Mouse (Mus musculus): ENCODE data around the gene Gm3854. TPM values are rescaled to one million over a fixed set of nuclear protein-coding genes. Genes with fewer than 3 reads are reported as not detected.

Gm3854 gene
- total RNA-seq, 2 experiments from 2014 or later = 1.6 to 1.7 TPM

DNA sequence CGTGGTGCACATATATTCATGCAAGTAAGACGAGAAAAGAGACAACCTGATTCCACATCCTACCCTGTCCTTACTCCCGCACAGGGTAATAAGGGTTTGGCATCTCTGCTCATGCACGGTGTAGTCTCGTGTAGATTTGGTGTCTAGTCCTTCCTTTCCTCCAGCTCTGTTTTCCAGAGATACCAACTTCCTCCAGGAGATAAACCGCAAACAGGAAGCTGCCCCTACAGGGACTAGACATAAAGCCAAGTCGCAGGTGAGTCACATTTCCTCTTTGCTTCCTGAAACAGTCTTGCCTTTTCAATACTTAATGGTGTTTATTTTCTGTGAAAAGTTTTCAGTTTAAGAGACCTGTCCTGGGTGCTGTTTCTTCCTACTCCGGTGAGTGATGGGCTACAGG, 40.5 kb downstream of the Gm3854 start:
- no peak for DNase-seq (ENCODE audit: low spot score in 2 of 2)

DNA sequence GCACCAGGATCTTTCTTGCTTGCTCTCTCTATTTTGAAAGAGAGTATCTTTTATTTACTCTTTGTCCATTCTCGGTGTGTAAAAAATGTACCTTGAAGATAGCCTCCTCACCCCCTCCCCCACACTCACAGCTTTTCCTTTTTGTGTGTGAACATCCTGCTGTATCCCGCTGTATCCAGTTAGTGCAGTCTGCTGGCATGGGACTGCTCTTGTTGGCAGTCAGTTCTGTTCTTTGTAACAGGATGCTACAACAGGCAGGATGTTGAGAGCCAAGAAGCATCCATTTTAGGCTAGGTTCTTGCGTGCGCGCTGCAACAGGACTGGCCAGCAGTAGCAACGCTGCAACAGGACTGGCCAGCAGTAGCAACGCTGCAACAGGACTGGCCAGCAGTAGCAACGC, 43.4 kb downstream of the Gm3854 start:
- DNase-seq (ENCODE audit: low spot score in 2 of 2) = no peak

DNA sequence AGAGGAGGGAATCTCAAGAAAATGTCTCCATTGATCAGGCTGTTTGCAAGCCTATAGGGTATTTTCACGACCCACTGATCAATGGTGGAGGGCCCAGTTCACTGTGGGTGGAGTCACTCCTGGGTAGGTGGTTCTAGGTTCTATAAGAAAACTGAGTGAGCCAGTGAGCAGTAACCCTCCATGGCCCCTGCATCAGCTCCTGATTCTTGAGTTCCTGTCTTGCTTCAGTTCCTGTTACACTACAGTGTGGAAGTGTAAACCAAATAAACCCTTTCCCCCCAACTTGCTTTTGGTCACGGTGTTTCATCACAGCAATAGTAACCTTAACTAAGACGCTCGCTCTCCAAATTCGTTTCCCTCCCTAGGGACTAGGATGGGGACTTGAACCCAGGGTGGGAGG, 45.4 kb downstream of the Gm3854 start:
- DNase-seq (ENCODE audit: low spot score in 2 of 2) = no peak

DNA sequence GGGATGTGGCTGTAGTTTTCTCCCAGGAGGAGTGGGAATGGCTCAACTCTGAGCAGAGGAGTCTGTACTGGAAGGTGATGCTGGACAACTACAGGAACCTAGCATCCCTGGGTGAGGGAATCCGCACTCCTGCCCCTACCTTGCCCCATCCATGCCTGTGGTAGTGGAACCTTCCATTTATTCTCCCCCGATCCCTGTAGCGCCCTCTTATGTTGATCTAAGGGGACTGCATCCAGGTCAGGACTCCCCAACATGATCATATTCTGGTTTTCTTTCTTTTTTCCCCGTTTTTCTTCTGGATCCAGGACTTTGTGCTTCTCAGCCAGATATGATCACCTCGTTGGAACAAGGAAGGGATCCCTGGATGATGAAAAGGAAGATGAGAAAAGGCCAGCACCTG, 45.9 kb downstream of the Gm3854 start:
- DNase-seq (ENCODE audit: low spot score in 2 of 2) = no peak

DNA sequence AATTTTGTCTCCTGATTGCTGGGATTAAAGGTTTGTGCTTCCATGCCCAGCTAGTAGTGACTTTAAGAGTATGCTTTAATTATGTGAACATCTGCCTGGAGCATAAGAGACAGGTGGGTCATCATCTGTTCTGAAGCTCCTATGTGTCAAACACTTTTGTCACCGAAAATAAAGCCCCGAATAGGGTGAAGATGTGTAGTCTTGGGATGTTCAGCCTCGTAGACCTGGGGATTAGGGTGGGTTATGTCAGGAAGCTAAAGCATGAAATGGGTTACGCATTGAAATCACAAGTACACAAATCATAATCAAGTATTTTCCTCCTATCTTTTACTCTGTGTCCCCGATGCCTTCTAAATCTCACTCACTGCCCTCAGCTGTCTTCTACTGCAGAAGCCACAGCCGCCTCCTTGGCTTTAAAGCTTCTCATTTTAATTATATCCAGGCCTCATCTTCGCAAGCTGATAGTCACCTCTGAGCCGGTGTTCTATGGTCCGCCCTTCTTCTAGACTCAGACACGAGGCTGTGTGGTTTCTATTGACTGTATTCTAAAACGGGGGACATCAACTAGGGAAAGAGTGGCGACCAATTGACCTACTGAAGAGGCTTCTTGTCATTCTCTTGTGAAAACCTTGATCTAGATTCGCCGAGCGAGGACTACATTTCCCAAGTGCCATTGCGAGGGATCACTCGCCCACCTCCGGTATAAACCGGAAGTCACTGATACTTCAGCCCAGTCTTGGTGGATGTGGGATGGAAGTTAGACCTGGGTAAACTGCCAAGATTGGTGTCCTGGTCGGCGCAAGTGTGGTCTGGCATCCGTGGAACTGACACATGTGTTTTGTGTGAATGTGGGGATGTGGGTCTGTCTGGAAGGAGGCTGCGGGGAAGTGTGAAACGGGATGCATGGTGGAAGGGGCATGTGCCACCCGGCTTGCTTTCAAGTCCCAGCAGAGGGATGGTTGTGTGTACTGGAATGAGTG, 54.7 kb downstream of the Gm3854 start, which contains the start of gene Smim17:
TSS of gene Smim17 (plus strand) at position 720 of the 980 bp plus-strand sequence.
- DNase-seq (ENCODE audit: low spot score in 2 of 2) = peak; percentile 5 to 8

Other genes starting within 250 kb of the Gm3854 start
- gene Zfp787, start 187.8 kb upstream of the Gm3854 start, total RNA-seq (2021) = 10 to 100 TPM; 79.3 to 83.7 TPM
- gene Zfp444, start 171.5 kb upstream of the Gm3854 start, total RNA-seq (2021) = 10 to 100 TPM; 31.3 to 36.3 TPM
- not detected for gene Galp, start 146.7 kb upstream of the Gm3854 start, total RNA-seq (2021)
- not detected for gene Zscan5b, start 121.5 kb upstream of the Gm3854 start, total RNA-seq (2021)
- not detected for gene Epp13, start 91.0 kb upstream of the Gm3854 start, total RNA-seq (2021)
- gene Zfp667, start 57.2 kb upstream of the Gm3854 start, total RNA-seq (2021) = 10 to 100 TPM in 1 of 2 experiments, 1 to 10 TPM in 1; 9.5 to 10.6 TPM
- 1 to 10 TPM; 3.1 to 5.4 TPM for gene Zfp583, start 12.5 kb upstream of the Gm3854 start, total RNA-seq (2021)
- gene Zfp78, start 19.5 kb downstream of the Gm3854 start, total RNA-seq (2021) = 1 to 10 TPM; 3.9 to 4.0 TPM
- gene Zfp28, start 39.5 kb downstream of the Gm3854 start, total RNA-seq (2021) = 1 to 10 TPM; 6.8 to 9.0 TPM
- gene Smim17, start 55.0 kb downstream of the Gm3854 start, total RNA-seq (2021) = under 1 TPM; 0.17 to 0.40 TPM
- gene Gm20715, start 66.5 kb downstream of the Gm3854 start, total RNA-seq (2021) = under 1 TPM in 1 of 2 experiments, not detected in 1; 0.08 TPM
- not detected for gene Olfr1344, start 94.9 kb downstream of the Gm3854 start, total RNA-seq (2021)
- under 1 TPM in 1 of 2 experiments, not detected in 1; 0.03 TPM for gene Olfr1336, start 112.4 kb downstream of the Gm3854 start, total RNA-seq (2021)
- not detected for gene Olfr1346, start 123.3 kb downstream of the Gm3854 start, total RNA-seq (2021)
- not detected for gene Olfr5, start 143.2 kb downstream of the Gm3854 start, total RNA-seq (2021)
- not detected for gene Olfr1347, start 156.0 kb downstream of the Gm3854 start, total RNA-seq (2021)
- not detected for gene Olfr1348, start 165.0 kb downstream of the Gm3854 start, total RNA-seq (2021)
- gene Olfr1349, start 179.2 kb downstream of the Gm3854 start, total RNA-seq (2021) = not detected
- not detected for gene Olfr1350, start 221.1 kb downstream of the Gm3854 start, total RNA-seq (2021)

Measured in adrenal gland, postnatal 4 days (tissue).